Mouse (Mus musculus) kidney, adult 2 months (tissue): ENCODE results near the gene Mrps34. TPM values are rescaled to one million over a fixed set of nuclear protein-coding genes. Genes with fewer than 3 reads are reported as not detected.
A peak's percentile ranks its signal among the peaks of the same experiment; 100 is the strongest.

Experiments
- DNase-seq: peaks from one replicate; pipeline ENCODE4 v3.0.0; 2021
- H3K27ac ChIP-seq: fragments of 200-500 bp; 2 replicates; pipeline ENCODE4 v1.5.1; 2012; ENCODE audit warnings: low read depth, low read length, control low read depth, inconsistent platforms; ENCODE audit not compliant: insufficient read depth
- H3K27me3 ChIP-seq: fragments of 200-500 bp; replicated peaks from 2 replicates; pipeline ENCODE4 v1.6.1; 2012; ENCODE audit warnings: mild to moderate bottlenecking, moderate library complexity, low read length, inconsistent platforms; ENCODE audit not compliant: control insufficient read depth, insufficient read depth
- H3K36me3 ChIP-seq: fragments of 200-500 bp; 2 replicates; pipeline ENCODE4 v1.6.1; 2012; ENCODE audit warnings: mild to moderate bottlenecking, moderate library complexity, low read length, inconsistent platforms; ENCODE audit not compliant: control insufficient read depth, insufficient read depth
- H3K4me1 ChIP-seq: fragments of 200-500 bp; 2 replicates; pipeline ENCODE4 v1.6.1; 2011; ENCODE audit warnings: low read length; ENCODE audit not compliant: control insufficient read depth, insufficient read depth
- H3K4me3 ChIP-seq: fragments of 200-500 bp; 2 replicates; pipeline ENCODE4 v1.5.1; 2011; ENCODE audit warnings: mild to moderate bottlenecking, low read depth, low read length, control low read depth; ENCODE audit not compliant: insufficient read depth
- CTCF ChIP-seq: fragments of 200-500 bp; conservative IDR thresholded peaks from 2 replicates; pipeline ENCODE4 v1.5.1; 2011; ENCODE audit warnings: low read depth, mild to moderate bottlenecking, control low read depth, low read length, moderate library complexity, mixed read lengths; ENCODE audit not compliant: insufficient read depth, insufficient read length
- POLR2A ChIP-seq: fragments of 200-500 bp; IDR thresholded peaks from one replicate; pipeline ENCODE4 v1.6.1; 2011; ENCODE audit warnings: low read depth, low read length, control low read depth
- WGBS: fragments of 180-500 bp; shearing (Covaris S2); methylation state at CpG from one replicate; pipeline ENCODE4 v1.1.7; 2018; 5-methylcytosine and 5-hydroxymethylcytosine counted together
- polyA plus RNA-seq: library from polyadenylated mRNA; depleted of rRNA; stranded (reverse); fragments of >200 nt; gene quantifications from 2 replicates; pipeline ENCODE4 v1.2.3, GENCODE M21; 2012

Gene Mrps34
- polyA plus RNA-seq, 1 experiment: 162 TPM

DNA sequence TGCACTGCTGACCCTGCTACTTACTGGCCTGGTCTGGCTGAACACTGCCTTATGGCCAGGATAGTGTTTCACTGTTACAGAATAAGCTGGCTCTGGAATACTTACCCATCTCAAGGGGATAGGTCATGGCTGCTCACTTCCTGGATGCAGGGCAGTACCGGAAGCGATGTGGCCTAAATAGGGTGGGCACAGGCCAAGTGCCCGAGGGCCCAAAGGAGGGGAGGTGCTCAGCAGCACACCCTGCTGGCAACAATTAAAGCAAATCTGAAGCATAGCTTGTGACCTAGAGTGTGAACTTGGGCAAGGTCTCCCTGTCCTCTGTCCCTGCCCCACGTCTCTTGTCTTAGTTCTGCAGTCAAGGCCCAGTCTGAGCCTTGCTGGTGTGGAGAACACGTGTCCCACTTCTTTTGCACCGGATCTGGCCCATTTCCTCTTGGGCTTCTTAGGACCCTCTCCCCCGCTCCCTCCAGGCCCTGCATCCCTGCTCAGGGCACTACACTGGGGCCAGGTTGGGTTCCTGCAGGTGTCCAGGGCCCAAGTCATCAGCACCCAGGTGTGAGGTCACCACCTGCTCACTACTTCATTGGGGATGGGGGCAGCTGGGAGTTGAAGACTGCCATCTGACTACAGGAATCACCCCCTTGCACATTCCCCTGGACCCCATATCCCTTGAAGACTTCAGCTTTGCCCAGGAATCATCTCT is 13.0 kb upstream of the Mrps34 start:
- H3K4me3 ChIP-seq: no peak overlapping the region
- H3K4me1 ChIP-seq: peaks cover 22% of the 10 kb centered on the region
- no peak for TF ChIP-seq POLR2A
- peak; percentile 70 for TF ChIP-seq CTCF
- peak; percentile 64 for DNase-seq
- no peaks in the 10 kb centered on the region for H3K27me3 ChIP-seq
- H3K27ac ChIP-seq: no peak overlapping the region
- 35% methylated on average over 7 of the region's 7 CpGs for WGBS
- H3K36me3 ChIP-seq: no peaks in the 10 kb centered on the region

- WGBS: 90% methylated on average over 6 of the region's 6 CpGs
- no peaks in the 10 kb centered on the region for H3K27me3 ChIP-seq
- DNase-seq: no peak
- TF ChIP-seq CTCF: no peak
- H3K4me1 ChIP-seq: peaks cover 19% of the 10 kb centered on the region; the same call in 1 of the 2 replicates
- no peaks in the 10 kb centered on the region for H3K36me3 ChIP-seq
- H3K4me3 ChIP-seq: no peak overlapping the region
- H3K27ac ChIP-seq: no peak overlapping the region
These were observed 10.5 kb upstream of the Mrps34 start for GRCm38 (mm10) chr17:24884391-24884790.

DNA sequence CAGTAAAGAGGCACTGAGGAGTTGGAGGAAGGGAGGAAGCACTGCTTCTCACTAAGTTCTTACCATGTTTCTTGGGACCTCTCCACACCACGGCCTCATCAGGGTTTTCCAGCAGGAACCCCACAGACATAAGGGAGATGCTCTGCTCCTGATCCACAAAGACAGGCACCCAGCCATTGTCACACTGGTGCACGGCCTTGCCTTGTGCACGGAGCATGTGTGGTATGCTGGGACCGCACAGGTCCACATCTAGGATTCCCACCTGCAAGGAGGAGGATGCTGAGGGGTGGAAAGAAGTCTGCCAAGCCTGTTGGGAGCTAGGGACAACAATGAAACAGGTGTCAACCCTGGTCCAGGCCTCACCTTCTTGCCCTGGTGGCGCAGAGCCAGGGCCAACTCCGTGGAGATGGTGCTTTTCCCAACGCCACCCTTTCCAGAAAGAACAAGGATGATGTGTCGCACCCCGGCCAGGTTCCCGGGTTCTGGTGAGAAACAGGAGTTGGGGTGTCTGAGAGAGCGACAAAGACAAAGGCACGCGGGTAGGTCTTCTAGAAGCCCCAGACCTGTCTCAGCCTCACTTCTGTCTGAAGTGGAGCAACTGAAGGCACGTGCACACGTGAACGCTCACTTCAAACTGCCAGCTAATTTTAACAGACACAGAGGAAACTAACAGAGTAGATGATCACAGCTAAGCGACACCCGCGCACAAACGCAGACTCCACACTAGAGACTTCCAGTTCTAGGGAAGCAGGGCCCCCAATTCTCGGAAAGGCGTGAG is 9.4 kb upstream of the Mrps34 start:
- no peaks in the 10 kb centered on the region for H3K27me3 ChIP-seq
- no peaks in the 10 kb centered on the region for H3K36me3 ChIP-seq
- DNase-seq: no peak
- peaks cover 19% of the 10 kb centered on the region; the same call in 1 of the 2 replicates for H3K4me1 ChIP-seq
- no peak overlapping the region for H3K27ac ChIP-seq
- no peak for TF ChIP-seq POLR2A
- no peak for TF ChIP-seq CTCF
- WGBS: 22% methylated on average over 22 of the region's 22 CpGs
- H3K4me3 ChIP-seq: peak overlapping the region; percentile 74

DNA sequence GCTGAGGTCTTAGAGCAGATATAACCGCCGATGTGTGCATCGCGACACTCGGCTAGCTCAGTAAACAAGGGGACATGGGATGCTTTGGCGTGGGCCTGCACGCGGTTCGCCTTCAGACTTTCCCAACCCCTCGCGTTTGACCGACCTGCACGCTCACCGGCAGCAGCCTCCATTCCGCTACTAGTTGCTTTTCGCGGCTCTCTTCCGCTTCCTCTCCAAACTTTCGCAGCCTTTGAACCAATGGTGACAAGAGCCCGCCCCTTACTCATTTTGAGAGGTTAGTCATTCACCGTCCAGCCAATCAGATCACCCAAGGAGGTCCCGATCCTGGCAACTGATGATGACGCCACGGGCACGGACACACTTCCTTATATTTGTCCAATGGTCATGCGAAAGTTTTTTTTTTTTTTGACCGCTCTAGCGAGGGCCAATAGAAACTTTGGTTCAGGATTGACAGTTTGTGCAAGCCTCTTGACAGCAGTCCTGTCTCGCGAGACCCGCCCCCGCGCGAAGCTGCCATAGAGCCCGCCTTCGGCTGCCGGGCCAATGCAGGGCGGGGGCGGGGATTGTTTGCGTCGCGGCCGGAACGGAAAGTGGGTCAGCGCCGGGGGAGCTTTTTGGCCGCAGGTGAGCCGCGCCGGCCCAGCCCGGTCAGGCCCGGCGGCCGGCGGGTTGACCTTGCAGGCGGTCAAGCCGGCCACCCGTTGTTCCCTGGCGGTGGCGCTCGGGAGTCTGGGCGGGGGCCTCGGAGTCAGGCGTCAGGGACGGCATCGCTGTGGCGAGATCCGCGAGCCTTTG is 8.6 kb upstream of the Mrps34 start, which contains the start of the genes Nubp2 and Spsb3:
TSS of gene Nubp2 (minus strand) at position 216 of the 798 bp plus-strand sequence.
TSS of gene Spsb3 (plus strand) at position 510 of the 798 bp plus-strand sequence.
- Histone ChIP-seq H3K27ac (peak within 1 kb of the TSS; percentile 89), H3K4me1 (peaks cover 19% of the 10 kb centered on the region; the same call in 1 of the 2 replicates), H3K4me3 (peak within 1 kb of the TSS; percentile 74), H3K27me3 (no peaks in the 10 kb centered on the region), H3K36me3 (no peaks in the 10 kb centered on the region; the same call in none of the 2 replicates)
- peak; percentile 100 for DNase-seq
- TF ChIP-seq POLR2A: no peak
- TF ChIP-seq CTCF: peak; percentile 24; the same call in 1 of the 2 replicates
- under 1% methylated on average over 69 of the region's 69 CpGs for WGBS

DNA sequence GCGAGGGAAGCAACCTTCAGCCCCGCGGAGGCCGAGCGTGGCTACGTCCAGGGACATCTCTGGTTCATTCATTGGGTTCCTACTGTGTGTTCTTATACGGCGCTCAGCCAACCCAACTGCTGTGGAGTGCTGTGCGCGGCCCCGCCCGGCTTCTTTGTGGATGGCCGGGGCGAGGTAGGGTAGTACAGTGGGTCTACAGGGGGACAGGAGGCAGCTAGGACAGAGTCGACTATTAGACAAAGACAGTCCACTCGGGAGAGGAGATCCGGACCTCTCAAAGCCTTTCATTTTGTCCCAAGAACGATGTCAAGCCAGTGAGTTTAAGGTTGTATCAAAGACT is 8.0 kb upstream of the Mrps34 start:
- Histone ChIP-seq H3K36me3 (no peaks in the 10 kb centered on the region; the same call in none of the 2 replicates), H3K4me3 (peak overlapping the region; percentile 73), H3K4me1 (peaks cover 14% of the 10 kb centered on the region; the same call in 1 of the 2 replicates), H3K27ac (peak overlapping the region; percentile 89), H3K27me3 (no peaks in the 10 kb centered on the region)
- no peak for DNase-seq
- TF ChIP-seq CTCF: no peak
- no peak for TF ChIP-seq POLR2A
- under 1% methylated on average over 18 of the region's 18 CpGs for WGBS

GRCm38 (mm10) chr17:24887291-24888080 is 7.4 kb upstream of the Mrps34 start:
- Histone ChIP-seq H3K4me3 (peak overlapping the region; percentile 73), H3K4me1 (peaks cover 11% of the 10 kb centered on the region; the same call in 1 of the 2 replicates), H3K27ac (peak overlapping the region; percentile 89), H3K27me3 (no peaks in the 10 kb centered on the region), H3K36me3 (no peaks in the 10 kb centered on the region; the same call in none of the 2 replicates)
- DNase-seq: no peak
- WGBS: 47% methylated on average over 18 of the region's 18 CpGs
- no peak for TF ChIP-seq CTCF
- no peak for TF ChIP-seq POLR2A
